Mouse (Mus musculus) stomach, embryonic 16.5 days (tissue): ENCODE measurements around the gene Ptger4. TPM values are rescaled to one million over a fixed set of nuclear protein-coding genes. Genes with fewer than 3 reads are reported as not detected.
"Not testable (repeated sequence)": the region's sequence is repeated elsewhere in the genome, so short reads cannot be mapped to it uniquely, and the experiment has no call there.

Source experiments
- ATAC-seq: fragments of 200-750 bp; cut with Nextera tagmentation; 2 replicates; pipeline ENCODE4 v1.8.0; 2017; ENCODE audit warnings: moderate number of reproducible peaks, moderate TSS enrichment; ENCODE audit not compliant: insufficient read depth, low FRiP score
- H3K27ac ChIP-seq: fragments of 300-500 bp; sonication (generic); 2 replicates; pipeline ENCODE4 v1.5.1; 2014; ENCODE audit warnings: low read length
- H3K27me3 ChIP-seq: fragments of 300-500 bp; sonication (generic); 2 replicates; pipeline ENCODE4 v1.6.1; 2014; ENCODE audit warnings: low read length, control low read depth, mixed read lengths; ENCODE audit not compliant: control insufficient read depth, insufficient read depth
- H3K36me3 ChIP-seq: fragments of 300-500 bp; sonication (generic); 2 replicates; pipeline ENCODE4 v1.6.1; 2014; ENCODE audit warnings: low read length; ENCODE audit not compliant: control insufficient read depth, insufficient read depth
- H3K4me1 ChIP-seq: fragments of 300-500 bp; sonication (generic); 2 replicates; pipeline ENCODE4 v1.6.1; 2014; ENCODE audit warnings: low read length, control low read depth, mixed read lengths; ENCODE audit not compliant: control insufficient read depth, insufficient read depth
- H3K4me2 ChIP-seq: fragments of 300-500 bp; sonication (generic); 2 replicates; pipeline ENCODE4 v1.6.1; 2014; ENCODE audit warnings: low read depth, low read length, mixed read lengths
- H3K4me3 ChIP-seq: fragments of 300-500 bp; sonication (generic); replicated peaks from 2 replicates; pipeline ENCODE4 v1.5.1; 2014; ENCODE audit warnings: mild to moderate bottlenecking, low read length
- H3K9ac ChIP-seq: fragments of 300-500 bp; sonication (generic); 2 replicates; pipeline ENCODE4 v1.6.1; 2014; ENCODE audit warnings: low read length
- H3K9me3 ChIP-seq: fragments of 300-500 bp; sonication (generic); replicated peaks from 2 replicates; pipeline ENCODE4 v1.6.1; 2016; ENCODE audit warnings: low read length, control low read depth; ENCODE audit not compliant: control insufficient read depth
- WGBS: fragments of 180-500 bp; shearing (Covaris S2); extraction: QIAGEN DNeasy Blood & Tissue Kit; methylation state at CpG from one replicate; pipeline ENCODE4 v1.1.7; 2014; 5-methylcytosine and 5-hydroxymethylcytosine counted together
- polyA plus RNA-seq: library from polyadenylated mRNA; unstranded; fragments of >200 nt; fragmentation: Nextera tagmentation; extraction: Ambion mirVana; gene quantifications from 2 replicates; pipeline ENCODE4 v1.2.1, GENCODE M21; 2015

Ptger4 gene
- polyA plus RNA-seq, 1 experiment from 2014 or later = 7.0 TPM

GRCm38 (mm10) chr15:5239901-5240300, 4.1 kb downstream of the Ptger4 start:
- H3K4me2 ChIP-seq = peak overlapping the region; percentile 92
- WGBS = 46% methylated on average over 6 of the region's 6 CpGs

GRCm38 (mm10) chr15:5239361-5239760, 4.6 kb downstream of the Ptger4 start:
- no peak for ATAC-seq
- WGBS = 57% methylated on average over 4 of the region's 4 CpGs
- H3K4me2 ChIP-seq = peak overlapping the region; percentile 92; the same call in 1 of the 2 replicates
- no peaks in the 10 kb centered on the region for H3K36me3 ChIP-seq
- H3K27ac ChIP-seq = peak overlapping the region; percentile 4; the same call in 1 of the 2 replicates
- peaks cover 10% of the 10 kb centered on the region for H3K27me3 ChIP-seq
- no peaks in the 10 kb centered on the region for H3K9me3 ChIP-seq
- peaks cover 12% of the 10 kb centered on the region for H3K4me1 ChIP-seq
- no peak overlapping the region; the same call in 1 of the 2 replicates for H3K4me3 ChIP-seq
- H3K9ac ChIP-seq = no peak overlapping the region

More at GRCm38 (mm10) chr15:5239901-5240300, 4.1 kb downstream of the Ptger4 start:
- H3K36me3 ChIP-seq = no peaks in the 10 kb centered on the region
- peak overlapping the region; percentile 26 for H3K4me3 ChIP-seq
- H3K4me1 ChIP-seq = peaks cover 12% of the 10 kb centered on the region
- no peak for ATAC-seq
- H3K27ac ChIP-seq = peak overlapping the region; percentile 26; the same call in 1 of the 2 replicates
- 0 out of 2 replicates have a peak overlapping the region, but pooled peaks have one; percentile 1 for H3K9ac ChIP-seq
- no peaks in the 10 kb centered on the region for H3K9me3 ChIP-seq
- peaks cover 10% of the 10 kb centered on the region for H3K27me3 ChIP-seq

GRCm38 (mm10) chr15:5238553-5238952, 5.4 kb downstream of the Ptger4 start:
- ATAC-seq = no peak
- no peak overlapping the region for H3K4me2 ChIP-seq

GRCm38 (mm10) chr15:5238073-5238472, 5.9 kb downstream of the Ptger4 start:
- no peak overlapping the region for H3K9ac ChIP-seq
- no peaks in the 10 kb centered on the region for H3K36me3 ChIP-seq
- ATAC-seq = no peak
- no peak overlapping the region for H3K4me2 ChIP-seq
- no peaks in the 10 kb centered on the region for H3K9me3 ChIP-seq
- H3K4me3 ChIP-seq = no peak overlapping the region
- peaks cover 7% of the 10 kb centered on the region for H3K4me1 ChIP-seq
- peaks cover 7% of the 10 kb centered on the region for H3K27me3 ChIP-seq
- 58% methylated on average over 7 of the region's 7 CpGs for WGBS
- no peak overlapping the region for H3K27ac ChIP-seq

More at GRCm38 (mm10) chr15:5238553-5238952, 5.4 kb downstream of the Ptger4 start:
- peaks cover 12% of the 10 kb centered on the region for H3K4me1 ChIP-seq
- H3K27ac ChIP-seq = no peak overlapping the region
- H3K4me3 ChIP-seq = no peak overlapping the region
- H3K9me3 ChIP-seq = no peaks in the 10 kb centered on the region
- H3K36me3 ChIP-seq = no peaks in the 10 kb centered on the region
- no peak overlapping the region for H3K9ac ChIP-seq
- peaks cover 10% of the 10 kb centered on the region for H3K27me3 ChIP-seq
- 69% methylated on average over 4 of the region's 4 CpGs for WGBS

GRCm38 (mm10) chr15:5237012-5237660, 6.9 kb downstream of the Ptger4 start:
- H3K27me3 ChIP-seq = 0 out of 2 replicates have a peak, but pooled peaks cover 2% of the 10 kb centered on the region
- H3K27ac ChIP-seq = no peak overlapping the region
- H3K9me3 ChIP-seq = no peaks in the 10 kb centered on the region
- no peak overlapping the region for H3K4me2 ChIP-seq
- H3K9ac ChIP-seq = no peak overlapping the region
- 59% methylated on average over 7 of the region's 7 CpGs for whole genome bisulfite sequencing
- ATAC-seq = no peak
- H3K36me3 ChIP-seq = no peaks in the 10 kb centered on the region
- no peak overlapping the region for H3K4me3 ChIP-seq
- H3K4me1 ChIP-seq = peaks cover 3% of the 10 kb centered on the region; the same call in 1 of the 2 replicates

- Histone ChIP-seq H3K4me1 (peaks cover 3% of the 10 kb centered on the region; the same call in 1 of the 2 replicates), H3K27ac (no peak overlapping the region), H3K9me3 (no peaks in the 10 kb centered on the region), H3K4me3 (no peak overlapping the region), H3K9ac (no peak overlapping the region), H3K27me3 (0 out of 2 replicates have a peak, but pooled peaks cover 2% of the 10 kb centered on the region), H3K36me3 (no peaks in the 10 kb centered on the region), H3K4me2 (no peak overlapping the region)
- WGBS = 16% methylated on average over 6 of the region's 6 CpGs
- ATAC-seq = no peak
Observed at GRCm38 (mm10) chr15:5236538-5236937, 7.4 kb downstream of the Ptger4 start.

- no peaks in the 10 kb centered on the region for H3K9me3 ChIP-seq
- no peak overlapping the region for H3K27ac ChIP-seq
- H3K27me3 ChIP-seq = no peaks in the 10 kb centered on the region
- H3K9ac ChIP-seq = no peak overlapping the region
- H3K4me2 ChIP-seq = no peak overlapping the region
- WGBS = 38% methylated on average over 8 of the region's 8 CpGs
- no peak overlapping the region for H3K4me3 ChIP-seq
- H3K4me1 ChIP-seq = peaks cover 3% of the 10 kb centered on the region; the same call in 1 of the 2 replicates
- no peaks in the 10 kb centered on the region for H3K36me3 ChIP-seq
- no peak for ATAC-seq
Observed at GRCm38 (mm10) chr15:5235527-5235926, 8.5 kb downstream of the Ptger4 start.

- no peaks in the 10 kb centered on the region for H3K36me3 ChIP-seq
- H3K4me1 ChIP-seq = peaks cover 3% of the 10 kb centered on the region; the same call in 1 of the 2 replicates
- 84% methylated on average over 16 of the region's 16 CpGs for WGBS
- ATAC-seq = no peak
- no peak overlapping the region for H3K9ac ChIP-seq
- H3K27ac ChIP-seq = no peak overlapping the region
- no peak overlapping the region for H3K4me2 ChIP-seq
- no peaks in the 10 kb centered on the region for H3K9me3 ChIP-seq
- H3K4me3 ChIP-seq = no peak overlapping the region
- H3K27me3 ChIP-seq = no peaks in the 10 kb centered on the region
Observed at GRCm38 (mm10) chr15:5234659-5235058, 9.3 kb downstream of the Ptger4 start.

- not testable (repeated sequence) for H3K4me1 ChIP-seq, H3K9ac ChIP-seq, ATAC-seq, H3K4me2 ChIP-seq, H3K4me3 ChIP-seq, H3K36me3 ChIP-seq, H3K27ac ChIP-seq, H3K9me3 ChIP-seq, H3K27me3 ChIP-seq
- WGBS = 77% methylated on average over 10 of the region's 10 CpGs
Observed at GRCm38 (mm10) chr15:5230746-5231145, 13.2 kb downstream of the Ptger4 start.
